Mouse (Mus musculus): ENCODE measurements at regions not wholly inside any gene's neighbourhood (a gene's known extent, or its start where the extent isn't known, plus 50 kb on each side); places are given as distances from the start of the nearest gene placed in this dataset.

DNA sequence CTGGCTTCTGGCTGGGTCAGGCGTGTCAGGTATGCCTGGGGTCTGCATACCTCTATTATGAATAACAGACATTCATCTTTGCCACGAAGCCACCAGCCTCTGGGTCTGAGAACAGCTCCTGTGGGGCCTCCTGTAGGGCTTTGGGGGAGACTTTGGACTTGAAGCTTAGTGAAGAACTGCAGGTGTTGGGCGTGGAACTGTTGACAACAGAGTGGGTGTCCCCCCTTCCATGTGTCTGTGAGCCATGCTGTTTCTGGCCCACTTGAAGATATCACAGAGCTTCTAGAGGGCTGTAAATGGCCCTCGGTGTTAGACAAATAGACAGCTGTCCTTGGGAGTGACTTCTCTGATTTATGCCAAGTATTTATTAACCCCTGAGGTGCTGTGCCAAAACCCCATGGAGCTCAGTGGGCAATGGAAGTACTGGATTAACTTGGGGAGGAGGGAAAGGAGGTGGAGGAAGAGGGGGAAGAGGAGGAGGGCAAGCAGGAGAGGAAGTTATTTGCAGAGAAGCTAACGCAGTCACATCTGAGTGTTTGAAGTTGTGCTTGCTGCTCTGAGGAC is 450.8 kb upstream of the Kcnab2 start:
- no peak for DNase-seq

DNA sequence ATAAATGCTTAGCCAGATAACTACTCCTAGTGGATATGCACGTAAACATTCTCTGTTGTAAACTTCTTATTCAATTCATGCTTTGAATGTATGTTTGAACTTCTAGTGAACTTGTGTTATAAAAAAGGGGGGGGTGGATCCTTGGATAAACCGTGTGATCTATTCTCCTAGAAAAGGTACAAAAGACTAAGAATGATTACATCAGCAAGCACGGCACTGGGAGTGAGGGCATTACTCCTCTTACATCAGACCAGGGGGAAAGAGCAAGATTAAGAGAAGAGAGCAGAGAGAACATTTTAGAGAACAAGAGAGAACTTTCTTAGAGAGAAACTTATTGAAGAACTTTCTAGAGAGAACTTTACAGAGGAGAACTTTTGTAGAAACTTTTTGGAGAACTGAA is 442.6 kb upstream of the Kcnab2 start:
- DNase-seq: no peak

DNA sequence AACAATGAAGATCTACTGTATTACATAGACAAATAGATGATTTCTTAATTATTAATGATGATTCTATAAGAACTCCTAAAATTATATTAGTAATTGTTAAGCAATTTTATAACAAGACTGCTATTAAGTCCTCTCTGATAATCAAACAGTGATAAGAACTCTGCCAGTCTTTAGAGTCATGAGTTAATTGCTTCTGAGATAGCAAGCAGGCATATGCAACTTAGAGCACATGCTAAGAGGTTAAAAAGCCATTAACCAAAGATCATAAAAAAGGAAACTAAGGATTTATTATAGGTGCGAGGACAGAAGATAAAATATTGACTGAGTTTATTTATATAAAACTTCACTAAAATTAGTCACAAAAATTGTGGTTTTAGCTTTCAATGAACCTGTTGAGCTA is 442.2 kb upstream of the Kcnab2 start:
- no peak for DNase-seq

DNA sequence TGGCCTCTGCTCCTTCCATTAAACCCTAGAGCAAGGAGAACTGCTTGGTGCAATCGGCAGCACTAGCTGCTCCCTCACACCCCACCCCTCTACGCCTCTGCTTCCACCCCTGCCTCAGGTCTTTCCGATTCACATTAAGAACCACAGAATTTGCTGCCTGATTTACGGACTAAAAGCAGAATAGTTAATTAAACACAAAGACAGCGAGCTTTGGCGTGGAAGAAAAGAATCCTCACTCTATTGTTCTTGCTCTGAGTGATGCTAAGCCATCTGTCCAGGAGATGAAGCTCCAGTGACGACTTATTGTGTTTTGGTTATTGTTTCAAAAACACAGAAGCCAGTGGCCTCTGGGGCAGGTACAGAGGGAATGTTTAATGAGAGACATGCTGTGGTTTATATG is 438.9 kb upstream of the Kcnab2 start:
- DNase-seq: no peak

DNA sequence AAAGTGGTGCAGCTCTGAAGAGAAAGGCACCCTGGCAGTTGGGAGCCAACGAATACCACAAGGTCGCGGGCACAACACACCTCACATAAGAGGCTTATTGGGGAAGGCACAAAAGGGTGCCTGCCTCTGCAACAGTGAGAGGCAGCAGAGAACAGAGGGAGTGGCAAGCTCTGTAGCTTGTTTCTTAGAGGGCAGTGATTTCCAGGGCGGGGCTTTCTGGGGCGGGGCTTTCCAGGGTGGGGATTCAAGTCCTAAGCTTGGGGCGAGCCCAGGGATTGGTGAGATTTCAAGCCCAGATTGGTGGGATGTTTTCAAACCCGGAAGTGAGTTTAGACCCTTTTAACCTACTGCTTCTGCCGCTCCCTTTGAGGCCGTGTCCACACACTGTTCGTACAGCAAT is 435.8 kb upstream of the Kcnab2 start:
- DNase-seq: no peak

DNA sequence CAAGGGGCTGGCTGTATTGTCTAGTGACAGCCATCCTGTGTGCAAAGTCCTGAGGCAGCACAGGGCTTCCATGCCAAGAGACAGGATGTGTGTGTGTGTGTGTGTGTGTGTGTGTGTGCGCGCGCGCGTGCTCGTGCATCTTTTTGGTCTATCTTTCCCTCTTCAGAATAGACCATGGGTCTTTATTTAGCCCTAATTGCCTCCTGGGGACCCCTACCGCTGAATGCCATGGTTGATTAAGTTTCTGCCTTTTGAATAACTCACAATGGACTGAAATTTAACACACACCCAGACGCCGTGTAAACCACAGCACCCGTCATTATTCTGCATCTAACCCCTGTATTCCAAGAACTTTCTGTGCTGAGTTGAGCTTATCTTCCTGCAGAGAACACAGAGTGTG is 435.2 kb upstream of the Kcnab2 start:
- DNase-seq: no peak

DNA sequence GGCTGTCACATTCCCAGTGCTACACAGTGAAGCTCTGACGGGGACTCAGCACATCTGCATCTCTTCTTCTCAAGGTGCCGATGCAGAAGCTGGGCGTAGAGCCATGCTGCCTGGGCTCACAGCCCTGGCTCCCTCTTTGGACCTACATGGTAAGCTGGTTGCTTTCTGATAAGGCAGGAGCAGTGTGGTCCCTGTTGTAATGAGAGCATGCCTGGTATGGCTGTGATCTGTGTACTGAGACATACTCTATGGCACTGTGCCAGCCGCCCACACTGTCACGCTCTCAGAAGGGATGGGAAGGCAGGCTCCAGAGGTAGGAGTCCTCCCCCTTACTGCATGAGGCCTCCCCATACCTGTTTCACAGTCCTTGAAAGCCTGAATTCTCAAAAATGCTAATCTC is 430.6 kb upstream of the Kcnab2 start:
- peak in 1 of 2 experiments; percentile 15 for DNase-seq

DNA sequence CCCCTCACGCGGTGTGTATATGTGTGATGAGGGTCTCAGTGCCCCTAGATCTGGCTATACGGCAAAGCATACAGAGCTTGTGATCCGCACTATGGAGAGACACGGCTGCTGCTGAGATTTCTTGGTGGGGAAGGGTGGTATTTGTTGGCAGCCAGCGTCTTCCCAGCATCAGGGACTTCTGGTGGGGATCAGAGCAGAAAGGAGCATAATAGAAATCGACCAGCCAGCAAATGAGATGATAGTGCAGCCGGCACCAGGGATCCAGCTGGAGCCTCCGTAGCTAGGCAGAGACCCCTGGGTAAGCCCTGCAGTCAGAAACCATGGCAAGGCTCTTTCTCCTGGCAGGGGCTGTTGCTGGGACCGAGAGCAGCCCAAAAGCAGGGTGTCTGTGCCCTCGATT is 425.2 kb upstream of the Kcnab2 start:
- no peak for DNase-seq

DNA sequence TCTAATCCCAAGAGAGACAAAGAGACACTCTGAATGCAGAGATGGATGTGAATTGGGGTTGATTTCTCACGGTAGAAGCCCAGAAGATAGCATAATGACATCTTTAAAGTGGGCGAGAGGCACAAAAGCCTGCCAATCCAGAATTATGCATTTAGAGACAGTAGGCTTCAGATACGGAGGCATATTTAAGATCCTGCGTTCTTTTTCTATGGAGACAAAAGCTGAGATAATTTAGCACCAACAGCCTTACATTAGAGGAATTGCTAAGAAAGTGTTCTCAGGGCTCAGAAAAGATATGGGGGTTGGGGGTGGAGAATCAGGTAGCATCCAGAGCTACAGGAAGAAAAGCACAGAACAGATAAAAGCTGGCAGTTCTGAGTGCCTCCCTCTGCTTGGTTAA is 422.4 kb upstream of the Kcnab2 start:
- no peak for DNase-seq

DNA sequence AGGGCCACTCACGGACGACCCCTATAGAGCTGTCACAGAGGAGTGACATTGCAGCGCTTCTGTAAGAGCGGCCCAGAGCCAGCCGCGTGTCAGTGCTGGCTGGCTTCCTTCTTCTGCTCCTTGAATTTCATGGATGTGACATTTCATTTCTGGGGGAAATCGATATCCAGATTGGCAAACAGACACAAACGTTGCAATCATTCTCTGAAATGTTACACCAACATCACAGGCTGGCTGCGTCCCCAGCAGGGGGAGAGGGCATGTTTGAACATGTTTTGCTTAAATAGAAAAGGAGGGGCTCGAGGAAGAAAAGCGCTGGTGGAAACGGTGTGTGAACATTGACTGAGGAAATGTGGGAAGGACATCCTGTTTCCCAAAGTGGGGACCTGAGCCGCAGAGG is 417.4 kb upstream of the Kcnab2 start:
- DNase-seq: peak in 1 of 2 experiments; percentile 11

DNA sequence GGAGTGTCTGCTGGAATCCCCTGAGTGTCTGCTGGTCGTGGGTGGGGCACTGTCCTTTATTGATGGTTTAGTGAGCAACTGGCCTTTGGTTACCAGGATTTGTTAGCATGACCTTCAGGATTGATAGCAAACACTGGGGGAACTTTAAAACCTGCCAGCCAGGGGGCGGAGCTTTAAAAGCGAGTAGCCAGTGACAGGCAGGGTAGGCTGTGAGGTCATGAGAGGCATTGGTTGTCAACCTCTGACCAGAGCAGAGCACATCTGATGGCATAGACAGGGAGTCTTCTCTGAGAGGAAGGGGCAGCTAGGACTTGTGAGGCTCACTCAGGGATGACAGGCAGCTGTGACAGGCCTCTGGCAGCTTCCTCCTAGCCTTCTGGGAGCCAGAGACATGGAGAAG is 415.3 kb upstream of the Kcnab2 start:
- no peak for DNase-seq

DNA sequence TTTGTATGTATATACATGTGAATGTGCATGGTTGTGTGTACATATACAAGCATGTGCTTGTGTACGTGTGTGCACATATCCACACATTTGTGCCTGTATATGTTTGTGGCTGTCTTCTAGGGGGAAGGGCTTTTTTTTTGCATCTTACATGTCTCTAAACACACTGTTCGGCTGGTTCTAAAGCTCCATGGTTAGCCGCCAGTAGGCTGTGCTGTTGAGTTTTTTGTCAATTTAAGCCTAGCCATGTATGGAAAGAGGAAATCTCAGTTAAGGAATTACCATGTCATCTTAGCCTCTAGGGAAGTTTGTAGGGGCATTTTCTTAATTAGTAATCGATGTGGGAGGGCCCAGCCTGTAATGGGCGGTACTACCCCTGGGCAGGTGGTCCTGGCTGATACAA is 411.5 kb upstream of the Kcnab2 start:
- no peak for DNase-seq

DNA sequence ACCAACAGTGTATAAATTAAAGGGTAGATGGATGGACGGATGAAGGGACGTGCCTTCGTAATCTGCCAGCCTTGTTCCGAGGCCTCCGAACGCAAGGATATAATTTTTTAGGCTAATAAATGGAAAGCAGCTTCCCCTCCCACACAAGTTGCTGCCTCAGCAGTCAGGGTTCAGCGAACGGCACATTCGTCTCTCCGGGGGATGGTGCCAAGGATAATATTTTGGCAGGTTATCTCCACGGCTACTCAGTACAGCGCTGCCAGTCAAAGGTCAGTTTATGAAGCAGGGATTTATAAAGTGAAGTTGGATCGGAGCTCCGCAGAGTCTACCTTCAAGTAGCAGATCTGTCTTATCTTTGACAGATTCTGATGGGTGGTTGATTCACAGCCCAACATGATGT is 410.6 kb upstream of the Kcnab2 start:
- no peak for DNase-seq

DNA sequence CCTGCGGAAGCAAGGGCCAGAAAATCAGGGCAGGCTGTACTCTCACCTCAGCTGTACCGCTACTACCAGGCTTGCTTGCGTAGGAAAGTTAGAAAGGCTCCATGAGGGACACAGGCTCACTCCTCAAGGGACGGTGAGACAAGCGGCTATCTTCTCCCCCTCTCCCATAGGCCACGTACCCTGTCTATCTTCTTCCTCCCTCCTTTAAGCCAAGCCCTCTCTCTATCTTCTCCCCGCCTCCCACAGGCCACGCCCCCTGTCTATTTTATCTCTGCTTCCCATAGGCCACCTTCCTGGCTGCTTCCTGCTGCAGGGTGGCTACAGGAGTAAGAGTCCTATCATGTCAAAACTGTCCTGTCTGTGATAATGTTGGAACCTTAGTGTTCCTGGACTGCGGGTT is 409.1 kb upstream of the Kcnab2 start:
- DNase-seq: no peak

DNA sequence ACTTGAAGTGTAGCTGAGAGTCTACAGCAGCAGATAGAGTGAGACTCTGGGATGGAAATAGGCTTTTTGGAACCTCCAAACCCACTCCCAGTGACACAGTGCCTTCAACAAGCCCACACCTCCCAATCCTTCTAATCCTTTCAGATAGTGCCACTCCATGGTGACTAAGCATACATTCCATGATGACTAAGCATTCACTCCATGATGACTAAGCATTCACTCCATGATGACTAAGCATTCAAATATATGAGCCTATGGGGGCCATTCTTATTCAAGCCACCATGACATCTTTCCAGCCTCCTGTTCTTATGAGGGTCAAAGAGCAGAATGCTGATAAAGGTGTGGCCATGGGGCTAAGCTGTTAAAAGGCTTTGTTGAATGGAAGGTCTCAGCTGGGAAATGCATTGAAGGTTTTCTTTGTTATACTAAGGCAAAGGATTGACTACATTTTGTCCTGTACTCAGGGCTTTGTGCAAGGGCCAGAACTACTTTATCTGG is 403.8 kb upstream of the Kcnab2 start:
- no peak for DNase-seq

DNA sequence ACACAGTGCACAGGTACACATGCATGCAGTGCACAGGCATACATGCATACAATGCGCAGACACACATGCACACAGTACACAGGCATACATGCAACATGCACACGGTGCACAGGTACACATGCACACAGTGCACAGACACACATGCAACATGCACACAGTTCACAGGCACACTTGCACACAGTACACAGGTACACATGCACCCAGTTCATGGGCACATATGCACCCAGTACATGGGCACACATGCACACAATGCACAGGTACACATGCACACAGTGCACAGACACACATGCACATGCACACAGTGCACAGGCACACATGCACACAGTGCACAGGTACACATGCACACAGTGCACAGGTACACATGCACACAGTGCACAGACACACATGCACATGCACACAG is 402.7 kb upstream of the Kcnab2 start:
- DNase-seq: no peak

DNA sequence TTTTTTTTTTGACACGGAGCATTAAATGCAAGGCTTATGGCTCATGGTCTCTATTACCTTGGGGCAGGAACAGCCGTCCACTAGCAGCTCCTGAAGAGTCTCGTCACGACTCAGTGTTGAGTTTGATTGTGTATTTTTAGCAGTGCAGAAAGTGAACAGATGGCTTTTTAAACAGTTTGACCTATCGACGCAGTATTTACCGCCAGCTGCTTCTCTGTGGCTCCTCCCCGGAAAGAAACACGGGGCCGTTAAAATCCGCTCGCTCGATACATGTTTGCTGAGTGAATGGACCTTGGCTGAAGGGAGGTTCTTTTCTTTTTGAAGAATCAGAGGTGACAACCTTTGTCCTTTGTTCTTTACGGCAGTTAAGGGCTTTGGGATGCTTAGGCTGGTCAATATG is 401.3 kb upstream of the Kcnab2 start:
- no peak for DNase-seq

DNA sequence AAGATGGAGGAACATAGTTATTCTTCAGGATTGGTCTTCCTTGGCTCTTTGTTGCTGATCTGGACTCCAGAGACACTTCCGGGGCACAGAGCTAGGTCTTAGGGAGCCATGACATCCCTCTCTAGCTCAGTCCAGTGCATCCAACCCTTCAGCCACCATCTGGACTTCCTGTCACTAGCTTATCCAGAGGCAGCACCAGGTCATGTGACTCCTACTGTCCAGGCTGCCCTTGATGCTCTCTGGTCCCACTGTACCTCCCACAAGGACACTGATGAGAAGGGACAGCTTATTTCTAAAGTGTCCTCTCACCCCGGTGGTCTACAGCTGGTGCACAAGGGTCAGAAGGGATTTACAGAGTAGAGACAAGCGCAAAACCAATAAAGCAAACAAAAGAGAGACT is 400.7 kb upstream of the Kcnab2 start:
- DNase-seq: no peak

DNA sequence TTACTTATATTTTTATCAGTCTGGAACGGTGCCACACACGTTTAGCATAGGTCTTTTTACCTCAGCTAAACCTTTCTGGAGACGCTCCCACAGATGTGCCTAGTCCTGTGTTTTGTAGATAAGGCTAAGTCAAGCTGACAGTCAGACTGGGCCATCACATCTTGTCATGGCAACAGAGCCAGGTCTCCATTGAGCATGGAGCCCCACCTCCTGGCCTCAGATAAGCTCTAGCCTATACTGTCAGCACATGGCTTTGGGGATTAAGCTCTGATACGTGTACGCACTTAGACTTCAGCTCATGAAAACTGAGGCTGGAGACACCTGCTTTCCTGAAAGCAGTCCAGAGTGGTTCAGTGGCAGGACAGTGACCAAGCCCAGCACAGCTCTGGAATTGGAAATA is 392.4 kb upstream of the Kcnab2 start:
- no peak for DNase-seq

DNA sequence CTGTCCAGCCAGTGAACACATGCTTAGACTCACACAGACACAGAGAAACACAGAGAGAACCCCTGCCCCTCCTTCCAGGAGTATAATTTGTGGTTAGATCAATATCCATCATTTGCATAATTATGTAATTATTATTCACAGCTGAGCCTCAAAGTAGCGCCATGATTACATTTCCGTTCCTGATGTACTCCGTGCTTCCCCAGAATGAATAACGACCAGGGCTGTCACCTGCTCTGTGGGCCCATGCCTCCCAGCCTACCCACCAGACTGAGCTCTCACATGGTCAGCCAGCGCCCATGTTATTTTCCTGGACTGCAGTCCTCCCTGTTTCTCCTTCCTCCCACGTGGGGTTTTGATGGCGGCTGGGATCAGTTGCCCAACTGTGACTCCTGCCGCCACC is 388.2 kb upstream of the Kcnab2 start:
- DNase-seq: no peak

DNA sequence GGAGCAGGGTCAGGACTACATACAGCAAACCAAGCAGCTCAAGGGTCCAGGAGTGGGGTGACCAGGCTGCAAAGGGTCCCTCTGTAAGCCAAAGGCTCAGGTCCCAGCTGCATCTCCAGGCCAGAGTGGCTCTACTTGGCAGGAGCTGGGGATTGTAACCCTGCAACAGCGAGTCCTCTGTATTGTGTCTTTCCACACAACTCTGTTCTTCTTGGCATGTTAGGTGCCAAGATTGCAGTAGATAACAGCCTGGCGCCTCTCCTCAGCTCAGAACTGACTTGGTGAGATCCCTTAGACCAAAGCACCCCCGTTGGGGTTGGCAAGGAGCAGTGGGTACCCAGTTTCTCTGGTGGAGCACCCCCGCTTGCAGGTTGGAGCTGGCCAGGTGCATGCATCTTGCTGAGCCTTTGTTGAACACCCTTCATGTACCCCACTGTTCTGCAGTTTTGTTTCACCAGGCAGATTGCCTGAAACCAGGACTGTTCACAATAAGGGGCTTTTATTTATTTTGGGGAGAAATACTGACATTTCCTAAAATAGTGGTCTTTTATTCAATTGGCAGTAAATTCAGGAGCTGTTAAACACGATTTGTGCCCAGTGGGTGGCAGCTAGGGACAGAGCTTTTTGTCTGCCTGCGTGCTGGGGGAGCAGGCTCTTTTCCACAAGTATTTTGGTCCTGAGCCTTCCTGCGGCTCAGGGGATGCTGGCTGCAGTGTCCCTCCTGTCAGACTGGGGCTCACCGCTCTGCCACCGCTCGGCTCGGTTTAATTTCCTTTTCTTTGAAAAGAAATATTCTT is 385.3 kb upstream of the Kcnab2 start:
- DNase-seq: peak; percentile 22

DNA sequence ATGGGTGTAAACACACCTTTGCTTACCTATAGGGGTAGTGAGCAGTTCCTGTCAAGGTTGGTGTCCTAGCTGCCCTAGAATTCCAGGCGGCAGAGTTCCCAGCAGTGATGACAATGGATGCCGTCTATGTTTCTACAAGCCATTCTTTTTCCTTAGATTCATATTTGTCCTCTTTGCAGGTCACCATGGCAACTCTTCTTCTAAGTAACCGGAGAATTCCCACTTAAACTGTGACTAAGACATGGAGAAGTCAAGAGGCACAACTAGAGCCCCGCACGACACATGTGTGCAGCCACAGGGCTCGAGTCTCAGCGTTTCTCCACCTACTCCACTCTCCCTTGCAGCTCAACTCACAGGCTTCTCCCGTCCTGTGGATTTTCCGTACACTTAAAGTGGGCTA is 381.5 kb upstream of the Kcnab2 start:
- DNase-seq: no peak

DNA sequence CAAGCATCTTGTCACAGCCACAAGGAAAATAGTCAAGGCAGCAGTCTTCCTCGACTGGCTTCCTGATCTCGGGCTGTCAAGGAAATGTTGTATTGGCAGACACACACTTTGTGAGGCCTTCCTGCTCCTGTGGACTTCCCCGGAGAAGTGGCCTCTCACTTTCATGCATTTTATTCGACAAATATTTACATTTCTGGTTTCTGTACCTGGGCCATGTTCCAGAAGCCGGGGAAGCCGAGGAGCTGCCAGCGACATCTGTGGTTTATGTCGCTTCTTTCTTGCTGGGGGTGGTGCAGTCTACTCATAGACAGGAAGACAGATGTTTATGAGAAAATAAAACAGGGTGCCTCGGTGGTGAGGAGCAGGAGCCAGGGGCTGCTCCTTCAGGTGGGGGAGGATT is 372.5 kb upstream of the Kcnab2 start:
- no peak for DNase-seq

DNA sequence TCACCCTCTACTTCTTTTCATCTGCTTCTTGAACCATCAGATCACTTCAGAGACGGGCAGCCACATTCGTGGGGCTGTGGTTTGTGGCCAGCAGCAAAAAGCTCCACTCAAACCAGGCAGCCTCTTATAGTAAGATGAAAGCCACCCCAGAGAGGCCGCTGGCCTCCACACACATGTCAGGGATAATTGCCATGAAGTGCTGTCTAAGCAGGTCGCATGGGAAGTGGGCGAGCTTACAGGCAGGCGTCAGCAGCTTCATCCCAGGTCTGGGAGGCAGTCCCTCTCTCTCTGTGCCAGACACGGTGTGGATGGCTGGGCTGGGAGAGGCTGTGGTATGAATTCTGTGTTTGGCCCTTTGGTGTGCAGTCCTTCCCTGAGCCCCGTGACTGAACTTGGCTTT is 358.4 kb upstream of the Kcnab2 start:
- DNase-seq: no peak
